Mouse (Mus musculus) gastrocnemius, postnatal 25 days (tissue): ENCODE results near the gene Wdr63. TPM values are rescaled to one million over a fixed set of nuclear protein-coding genes. Genes with fewer than 3 reads are reported as not detected.
A peak's percentile ranks its signal among the peaks of the same experiment; 100 is the strongest.

Experiments used
- DNase-seq: peaks from one replicate; pipeline ENCODE4 v3.0.0; 2022
- long read RNA-seq, 2 experiments: library from polyadenylated mRNA; stranded (forward); transcript quantifications; one replicate each; pipeline ENCODE4 v2.0.0; 2021
- total RNA-seq, 2 experiments: library from RNA; stranded (reverse); gene quantifications; 1 replicate in 1 of 2; 2 replicates in 1 of 2; pipeline ENCODE4 v1.2.3; 2021

Gene Wdr63
- total RNA-seq: not detected
- long read RNA-seq, experiment 1: 0 reads
- long read RNA-seq, experiment 2: 0 reads

GRCm38 (mm10) chr3:146107921-146108571, at the start of gene Wdr63:
Gene Wdr63 (minus strand): TSS chr3:146108130.
- DNase-seq: no peak

DNA sequence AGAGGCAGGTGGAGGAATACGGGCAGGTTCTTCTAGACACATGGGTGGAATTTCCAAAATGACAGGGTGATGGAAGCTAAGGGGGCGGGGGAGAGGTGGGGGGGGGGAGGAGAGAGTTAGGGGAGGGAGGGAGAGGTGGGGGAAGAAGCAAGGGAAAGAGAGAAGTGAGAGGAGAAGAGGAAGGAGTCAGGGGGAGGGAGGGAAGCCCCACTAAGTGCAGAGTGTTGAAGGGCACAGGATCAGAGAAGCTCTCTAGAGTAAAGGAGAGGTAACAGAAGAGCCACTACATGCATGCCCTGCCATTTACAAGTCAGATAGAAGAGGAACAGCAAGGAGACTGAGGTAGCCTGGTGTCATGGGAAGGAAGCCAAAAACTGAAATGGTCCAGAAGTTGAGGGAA, 48.9 kb upstream of the Wdr63 start:
- DNase-seq: no peak

- no peak for DNase-seq
Measured at GRCm38 (mm10) chr3:146155628-146156576, 48.0 kb upstream of the Wdr63 start.

- DNase-seq: no peak
Measured at GRCm38 (mm10) chr3:146153862-146154611, 46.1 kb upstream of the Wdr63 start.

GRCm38 (mm10) chr3:146152913-146153312, 45.0 kb upstream of the Wdr63 start:
- DNase-seq: no peak

DNA sequence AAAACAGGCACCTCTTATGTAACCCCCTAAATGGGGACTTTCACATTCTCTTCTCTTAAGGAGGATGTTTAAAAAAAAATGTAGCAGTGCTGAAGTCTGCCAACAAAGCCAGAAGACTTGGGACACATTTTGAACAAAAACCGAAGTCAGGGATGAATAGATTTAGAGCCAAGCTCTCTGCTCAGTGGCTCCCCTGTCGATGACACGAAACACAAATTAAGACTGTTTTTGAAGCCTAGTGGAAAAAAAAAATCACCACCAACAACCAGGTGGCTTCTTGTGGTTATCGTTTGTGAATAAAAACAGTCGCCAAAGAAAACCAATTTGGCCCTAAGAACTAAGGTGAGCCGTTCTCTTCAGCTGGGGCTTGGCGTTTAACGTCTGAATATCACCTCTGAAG, 44.4 kb upstream of the Wdr63 start:
- DNase-seq: no peak

- no peak for DNase-seq
Measured at GRCm38 (mm10) chr3:146151755-146152154, 43.8 kb upstream of the Wdr63 start.

- DNase-seq: no peak
Measured at GRCm38 (mm10) chr3:146151328-146151727, 43.4 kb upstream of the Wdr63 start.

GRCm38 (mm10) chr3:146150560-146150959, 42.6 kb upstream of the Wdr63 start:
- DNase-seq: no peak

- DNase-seq: peak; percentile 33
Measured at GRCm38 (mm10) chr3:146150058-146150400, 42.1 kb upstream of the Wdr63 start.

DNA sequence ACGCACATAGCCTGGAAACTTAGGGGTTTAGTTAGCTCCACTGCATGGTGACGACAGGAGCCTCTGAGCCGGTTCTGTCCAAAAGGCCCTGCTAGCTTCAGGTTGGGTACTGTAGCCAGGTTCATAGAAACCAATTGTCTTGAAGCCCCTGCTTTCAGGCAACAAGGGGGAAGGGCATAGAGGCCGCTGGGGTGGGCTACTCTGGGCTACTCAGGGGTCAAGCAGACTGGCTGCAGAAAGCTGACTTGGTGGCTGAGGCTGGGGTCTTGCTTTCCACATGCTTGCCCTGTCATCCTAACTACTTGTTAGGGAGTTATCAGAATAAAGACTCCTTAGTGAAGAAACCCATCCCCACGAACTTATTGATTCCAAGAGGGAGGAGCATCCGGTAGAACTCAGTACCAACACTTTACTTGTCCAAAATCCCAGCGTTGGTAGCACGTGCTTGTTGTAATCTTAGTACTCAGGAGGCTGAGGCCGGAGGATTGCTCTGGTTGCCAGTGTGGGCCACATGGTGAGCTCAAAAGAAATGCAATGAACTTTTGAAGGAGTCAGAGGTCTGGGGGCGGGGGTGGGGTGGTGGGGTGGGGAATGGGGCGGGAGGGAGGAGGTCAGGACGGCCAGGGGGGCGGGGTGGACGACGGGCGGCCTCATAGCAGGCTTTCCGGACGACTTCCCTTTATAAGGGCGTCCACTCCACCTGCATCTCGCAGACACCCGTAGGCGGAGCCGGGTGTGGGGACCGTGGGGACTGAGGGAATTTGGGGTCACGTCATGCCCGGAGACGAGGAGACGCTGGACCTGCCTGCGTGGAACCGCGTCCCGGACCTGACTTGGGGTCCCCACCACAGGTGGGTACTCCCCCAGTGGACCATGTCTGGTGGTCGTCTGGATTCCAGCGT, 41.5 kb upstream of the Wdr63 start, which contains the start of gene Mcoln2:
Gene Mcoln2 (plus strand): TSS at position 678 of the 902 bp plus-strand sequence.
- DNase-seq: no peak

GRCm38 (mm10) chr3:146146131-146146530, 38.2 kb upstream of the Wdr63 start:
- DNase-seq: no peak

GRCm38 (mm10) chr3:146145501-146145900, 37.6 kb upstream of the Wdr63 start:
- DNase-seq: no peak

DNA sequence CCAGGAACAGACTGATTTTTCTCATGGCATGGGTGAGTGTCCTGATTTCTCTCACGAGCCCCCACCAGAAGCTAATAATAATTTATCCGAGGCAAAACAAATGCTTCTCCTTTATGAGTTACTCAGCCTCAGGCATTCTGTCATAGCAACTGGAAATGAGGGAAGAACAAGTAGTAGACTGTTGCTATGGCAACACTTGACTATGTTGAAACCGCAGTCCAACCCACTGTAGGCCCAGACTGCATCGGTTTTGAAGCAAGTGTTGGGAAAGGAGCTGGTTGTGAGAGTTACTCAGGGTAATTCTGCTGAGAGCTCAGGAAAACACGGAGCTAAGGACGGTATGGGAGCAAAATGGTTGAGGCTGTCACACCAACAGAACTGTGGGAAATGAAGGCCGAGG, 34.6 kb upstream of the Wdr63 start:
- DNase-seq: no peak

- no peak for DNase-seq
Measured at GRCm38 (mm10) chr3:146140276-146140675, 32.3 kb upstream of the Wdr63 start.

GRCm38 (mm10) chr3:146136422-146136821, 28.5 kb upstream of the Wdr63 start:
- no peak for DNase-seq

DNA sequence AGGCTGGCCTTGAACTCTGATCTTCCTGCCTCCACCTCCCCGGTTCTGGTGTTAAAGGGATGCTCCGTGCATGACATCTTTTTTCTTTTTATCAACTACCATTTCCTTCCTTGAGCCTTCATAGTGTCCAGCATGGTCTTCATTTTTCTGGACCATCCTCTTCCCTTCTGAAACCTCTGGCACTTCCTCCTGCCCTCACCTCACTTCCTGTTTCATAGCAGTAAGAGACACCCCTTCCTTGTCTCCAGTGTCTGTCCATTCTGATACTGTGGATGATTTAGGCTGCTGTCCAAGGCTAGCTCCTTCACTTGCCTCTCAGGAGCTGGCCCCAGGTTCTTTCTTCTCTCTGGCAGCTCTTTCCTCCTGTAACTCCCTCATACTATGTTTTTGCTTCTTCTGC, 27.5 kb upstream of the Wdr63 start:
- no peak for DNase-seq

DNA sequence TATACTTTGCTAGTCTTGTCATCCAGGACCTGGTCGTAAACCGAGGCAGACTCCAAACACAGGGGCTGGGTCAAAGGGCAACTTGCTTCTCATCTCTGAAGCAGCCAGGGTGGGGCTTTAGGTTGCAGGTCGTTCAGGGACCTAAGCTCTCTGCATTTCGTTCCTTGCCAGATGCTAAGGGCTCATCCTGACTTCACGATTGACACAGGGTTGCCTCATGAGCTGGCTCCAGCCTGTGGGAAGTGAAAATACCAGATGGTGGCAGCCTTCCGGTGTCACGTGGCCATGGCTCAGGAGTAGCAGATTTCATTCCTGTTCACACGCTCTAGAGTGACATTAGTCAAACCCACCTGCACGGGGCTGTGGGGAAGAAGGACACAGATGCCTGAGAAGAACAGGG, 26.9 kb upstream of the Wdr63 start:
- no peak for DNase-seq

- DNase-seq: no peak
Measured at GRCm38 (mm10) chr3:146127205-146127604, 19.3 kb upstream of the Wdr63 start.

DNA sequence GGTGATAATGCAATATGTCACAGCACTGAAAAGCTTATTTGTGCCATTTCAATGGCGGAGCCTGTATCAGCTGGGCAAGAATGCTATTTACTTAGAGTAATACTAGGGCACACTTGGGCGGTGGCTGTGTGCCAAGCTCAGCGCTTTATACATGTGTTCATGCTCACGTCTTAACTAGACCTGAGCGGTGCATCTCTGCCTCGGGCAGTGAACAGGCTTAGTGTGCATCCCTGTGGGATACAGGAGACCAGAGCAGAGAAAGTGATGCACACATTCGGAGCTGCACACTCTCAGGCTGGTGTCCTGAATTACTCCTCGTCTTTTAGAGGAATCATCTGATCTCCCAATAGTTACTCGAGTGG, 15.5 kb upstream of the Wdr63 start:
- DNase-seq: no peak

GRCm38 (mm10) chr3:146122807-146123463, 15.0 kb upstream of the Wdr63 start:
- no peak for DNase-seq
